Mouse (Mus musculus) G1E (cell line): ENCODE measurements around the gene Yod1.

ENCODE experiments used
- CTCF ChIP-seq: IDR thresholded peaks from 2 replicates; pipeline ENCODE4 v1.5.1; 2012; ENCODE audit warnings: low read depth, low read length, inconsistent platforms, mixed read lengths
- GATA1 ChIP-seq: IDR thresholded peaks from 2 replicates; pipeline ENCODE4 v1.6.1; 2012; ENCODE audit warnings: borderline replicate concordance, low read length, inconsistent platforms, mixed read lengths
- GATA2 ChIP-seq: IDR thresholded peaks from 2 replicates; pipeline ENCODE4 v1.6.1; 2012; ENCODE audit warnings: low read depth, low read length, inconsistent platforms, borderline replicate concordance
- POLR2AphosphoS5 ChIP-seq: IDR thresholded peaks from 2 replicates; pipeline ENCODE4 v1.6.1; 2012; ENCODE audit warnings: low read depth, low read length, inconsistent platforms; ENCODE audit not compliant: insufficient replicate concordance
- TAL1 ChIP-seq: conservative IDR thresholded peaks from 2 replicates; pipeline ENCODE4 v1.6.1; 2012; ENCODE audit warnings: low read depth, low read length, inconsistent platforms, mixed read lengths

GRCm38 (mm10) chr1:130742201-130742600 is 25.1 kb downstream of the Yod1 start:
- TF ChIP-seq GATA1 (no peak), CTCF (no peak), POLR2AphosphoS5 (no peak), GATA2 (no peak), TAL1 (no peak)
